Mouse (Mus musculus): ENCODE data around the gene Hsd3b5.

The Hsd3b5 gene

GRCm38 (mm10) chr3:98630152-98630551 lies at the start of gene Hsd3b5:
TSS of gene Hsd3b5 (minus strand) at chr3:98630252.
- in situ Hi-C loops (cut with MboI, MseI): no loop called here

GRCm38 (mm10) chr3:98635145-98635544 lies 5.1 kb upstream of the Hsd3b5 start:
- in situ Hi-C loops (cut with MboI, MseI): no loop called here

- in situ Hi-C loops (cut with MboI, MseI): no loop called here
Measured at GRCm38 (mm10) chr3:98629633-98630032, 419 bp downstream of the Hsd3b5 start.

- in situ Hi-C loops (cut with MboI, MseI): loop anchor here (25.0 kb wide), 1 partner anchor 96 kb away; the partner anchor contains the start of gene Hsd3b2
Measured at GRCm38 (mm10) chr3:98616786-98617185, 13.3 kb downstream of the Hsd3b5 start.

GRCm38 (mm10) chr3:98616244-98616643 lies 13.8 kb downstream of the Hsd3b5 start:
- in situ Hi-C loops (cut with MboI, MseI): loop anchor here (25.0 kb wide), 1 partner anchor 96 kb away; the partner anchor contains the start of gene Hsd3b2

- in situ Hi-C loops (cut with MboI, MseI): loop anchor here (25.0 kb wide), 1 partner anchor 98 kb away; the partner anchor contains the start of gene Hsd3b2
Measured at GRCm38 (mm10) chr3:98614406-98614927, 15.6 kb downstream of the Hsd3b5 start.

GRCm38 (mm10) chr3:98613963-98614362 lies 16.1 kb downstream of the Hsd3b5 start:
- in situ Hi-C loops (cut with MboI, MseI): loop anchor here (25.0 kb wide), 1 partner anchor 98 kb away; the partner anchor contains the start of gene Hsd3b2

- in situ Hi-C loops (cut with MboI, MseI): loop anchor here (25.0 kb wide), 1 partner anchor 99 kb away; the partner anchor contains the start of gene Hsd3b2
Measured at GRCm38 (mm10) chr3:98613540-98613939, 16.5 kb downstream of the Hsd3b5 start.

- in situ Hi-C loops (cut with MboI, MseI): no loop called here
Measured at GRCm38 (mm10) chr3:98588707-98589106, 41.3 kb downstream of the Hsd3b5 start, which contains the start of gene Gm10681. TSS of gene Gm10681 (minus strand) at chr3:98588807.

- in situ Hi-C loops (cut with MboI, MseI): no loop called here
Measured at GRCm38 (mm10) chr3:98587721-98588120, 42.3 kb downstream of the Hsd3b5 start.

GRCm38 (mm10) chr3:98582622-98583021 lies 47.4 kb downstream of the Hsd3b5 start:
- in situ Hi-C loops (cut with MboI, MseI): loop anchor here (5.0 kb wide), 1 partner anchor 60 kb away; no protein-coding TSS in a partner anchor

GRCm38 (mm10) chr3:98582202-98582601 lies 47.9 kb downstream of the Hsd3b5 start:
- in situ Hi-C loops (cut with MboI, MseI): loop anchor here (5.0 kb wide), 1 partner anchor 60 kb away; no protein-coding TSS in a partner anchor

- in situ Hi-C loops (cut with MboI, MseI): loop anchor here (5.0 kb wide), 1 partner anchor 59 kb away; no protein-coding TSS in a partner anchor
Measured at GRCm38 (mm10) chr3:98581024-98581423, 49.0 kb downstream of the Hsd3b5 start.
